Mouse (Mus musculus): ENCODE measurements around the gene Gm5726.
"Not testable (repeated sequence)": the region's sequence is repeated elsewhere in the genome, so short reads cannot be mapped to it uniquely, and the experiment has no call there.

Gene Gm5726

GRCm38 (mm10) chr7:20545657-20546056, at the start of gene Gm5726:
Gene Gm5726 (minus strand): TSS chr7:20545757.
- DNase-seq (ENCODE audit: extremely low read depth, insufficient read length, low spot score) = not testable (repeated sequence)

GRCm38 (mm10) chr7:20576141-20576540, 30.6 kb upstream of the Gm5726 start, which contains the start of gene Gm4141:
Gene Gm4141 (minus strand): TSS chr7:20576241.
- not testable (repeated sequence) for DNase-seq (ENCODE audit: extremely low read depth, insufficient read length, low spot score)

- DNase-seq (ENCODE audit: extremely low read depth, insufficient read length, low spot score) = not testable (repeated sequence)
Measured at GRCm38 (mm10) chr7:20533537-20533936, 12.0 kb downstream of the Gm5726 start, which contains the start of gene Vmn1r104. Gene Vmn1r104 (plus strand): TSS chr7:20533837.

- not testable (repeated sequence) for DNase-seq (ENCODE audit: extremely low read depth, insufficient read length, low spot score)
Measured at GRCm38 (mm10) chr7:20510434-20510833, 35.1 kb downstream of the Gm5726 start, which contains the start of gene Vmn1r103. Gene Vmn1r103 (minus strand): TSS chr7:20510534.
